8 mouse cellular contexts compared by ENCODE assay signal in the genomic region with DNA sequence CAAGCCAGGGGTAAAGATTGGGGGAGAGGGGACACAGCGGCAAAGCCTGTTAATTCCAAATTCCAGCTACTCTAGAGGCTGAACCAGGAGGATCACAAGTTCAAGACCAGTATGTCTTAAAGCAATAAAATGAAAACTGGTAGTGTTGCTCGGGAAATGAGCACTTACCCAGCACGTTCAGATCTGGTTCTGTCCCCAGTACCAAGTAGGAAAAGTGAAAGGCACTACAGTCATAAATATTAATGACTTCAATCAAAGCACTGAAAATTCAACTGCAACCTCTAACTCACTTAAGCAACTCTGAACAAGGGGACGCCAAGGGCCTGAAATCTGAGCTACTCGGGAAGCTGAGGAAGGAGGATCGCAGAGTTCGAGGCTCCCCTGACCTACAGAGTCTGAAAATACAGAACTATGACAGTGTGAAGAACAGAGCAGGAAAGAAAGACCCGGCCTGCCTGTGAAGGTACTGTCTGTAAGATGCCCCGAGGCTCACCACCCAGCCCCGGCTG. TPM values are rescaled to one million over a fixed set of nuclear protein-coding genes. Genes with fewer than 3 reads are reported as not detected.
A peak's percentile ranks its signal among the peaks of the same experiment; 100 is the strongest.
DNase-seq lines count a peak whose midpoint lies in the region; ATAC-seq and TF ChIP-seq lines count a peak whose summit lies in the region.

No protein-coding gene starts in this region.

- H3K9me3 ChIP-seq in erythroblast, embryonic 14.5 days (ENCODE audit: control insufficient read depth, low read length) = no peaks in the 10 kb centered on the region
- H3K9me3 ChIP-seq in forebrain, embryonic 13.5 days (replicated peaks) = no peaks in the 10 kb centered on the region
- H3K9me3 ChIP-seq in liver, embryonic 13.5 days (replicated peaks) = no peaks in the 10 kb centered on the region

- no peaks in the 10 kb centered on the region for H3K36me3 ChIP-seq in erythroblast, embryonic 14.5 days (ENCODE audit: control insufficient read depth)
- no peaks in the 10 kb centered on the region for H3K36me3 ChIP-seq in C2C12 (ENCODE audit: control insufficient read depth, insufficient read depth)
- H3K36me3 ChIP-seq in forebrain, embryonic 13.5 days (ENCODE audit: poor library complexity, severe bottlenecking) = no peaks in the 10 kb centered on the region
- H3K36me3 ChIP-seq in liver, embryonic 13.5 days = no peaks in the 10 kb centered on the region

- intact Hi-C loops in left cerebral cortex, postnatal 25 days (cut with DNase I) = loop anchor here (2.0 kb wide), 2 partner anchors 32 to 62 kb away; partner anchors contain the start of genes Jakmip3, Mapk1ip1 and Ppp2r2d

- WGBS in forebrain, embryonic 13.5 days = 4% methylated on average over 10 of the region's 10 CpGs
- 6% methylated on average over 10 of the region's 10 CpGs for WGBS in liver, embryonic 13.5 days (ENCODE audit: insufficient replicate concordance)

- peak overlapping the region; percentile 85 for H3K4me2 ChIP-seq in forebrain, embryonic 13.5 days
- peak overlapping the region; percentile 92 for H3K4me2 ChIP-seq in liver, embryonic 13.5 days

- H3ac ChIP-seq in C2C12 (ENCODE audit: control insufficient read depth, insufficient read length, low read depth) = peak overlapping the region; percentile 71

- H3K79me2 ChIP-seq in C2C12 (ENCODE audit: control insufficient read depth, insufficient read depth) = no peaks in the 10 kb centered on the region

- H3K4me1 ChIP-seq in erythroblast, embryonic 14.5 days (ENCODE audit: control insufficient read depth) = peaks cover 52% of the 10 kb centered on the region
- peaks cover 26% of the 10 kb centered on the region for H3K4me1 ChIP-seq in forebrain, embryonic 13.5 days
- H3K4me1 ChIP-seq in liver, embryonic 13.5 days (replicated peaks) = peaks cover 59% of the 10 kb centered on the region

- H3K27ac ChIP-seq in forebrain, embryonic 13.5 days = no peak overlapping the region
- peak overlapping the region; percentile 76 for H3K27ac ChIP-seq in liver, embryonic 13.5 days

- H3K9ac ChIP-seq in forebrain, embryonic 13.5 days = peak overlapping the region; percentile 80
- peak overlapping the region; percentile 86 for H3K9ac ChIP-seq in liver, embryonic 13.5 days

- no peaks in the 10 kb centered on the region for H3K27me3 ChIP-seq in erythroblast, embryonic 14.5 days (ENCODE audit: control insufficient read depth)
- H3K27me3 ChIP-seq in C2C12 (ENCODE audit: control insufficient read depth, insufficient read depth, insufficient read length) = no peaks in the 10 kb centered on the region
- H3K27me3 ChIP-seq in forebrain, embryonic 13.5 days = 0 out of 2 replicates have a peak, but pooled peaks cover 5% of the 10 kb centered on the region
- H3K27me3 ChIP-seq in liver, embryonic 13.5 days = no peaks in the 10 kb centered on the region

- ATAC-seq in erythroblast, adult 5-6 weeks (replicated peaks; ENCODE audit: low FRiP score, poor library complexity, severe bottlenecking) = no peak
- no peak for ATAC-seq in forebrain, embryonic 13.5 days
- no peak for ATAC-seq in liver, embryonic 13.5 days (ENCODE audit: low read depth)
- no peak for ATAC-seq in inflammation-experienced regulatory T-cells, adult 6 months

- peaks cover 2% of the 10 kb centered on the region for H3K79me3 ChIP-seq in C2C12 (ENCODE audit: low read depth)

- TF ChIP-seq CTCF in C2C12 (IDR thresholded peaks at IDR 0.05; ENCODE audit: control insufficient read depth, insufficient read depth, insufficient read length) = no peak

- no peak for DNase-seq in liver, embryonic 13.5 days
- no peak for DNase-seq in adrenal gland, postnatal 4 days (ENCODE audit: low spot score in 2 of 2)
- no peak for DNase-seq in left cerebral cortex, postnatal 25 days (ENCODE audit: low spot score in 2 of 2)

- peak overlapping the region; percentile 81 for H3K4me3 ChIP-seq in erythroblast, embryonic 14.5 days (replicated peaks)
- peak overlapping the region; percentile 30 for H3K4me3 ChIP-seq in C2C12 (ENCODE audit: insufficient read depth, poor library complexity, severe bottlenecking)
- peak overlapping the region; percentile 75 for H3K4me3 ChIP-seq in forebrain, embryonic 13.5 days
- peak overlapping the region; percentile 77 for H3K4me3 ChIP-seq in liver, embryonic 13.5 days (replicated peaks)

TF ChIP-seq in C2C12, 6 proteins besides CTCF, POLR2A, EP300 and RAD21:
- TF ChIP-seq MAX (IDR thresholded peaks at IDR 0.05) = no peak
- TF ChIP-seq CEBPB (IDR thresholded peaks at IDR 0.05; ENCODE audit: low read depth) = no peak
- TF ChIP-seq MYOG (IDR thresholded peaks at IDR 0.05; ENCODE audit: control insufficient read depth, extremely low read depth, insufficient read length) = no peak
- no peak for TF ChIP-seq FOSL1 (IDR thresholded peaks at IDR 0.05; ENCODE audit: insufficient read depth, low read length, poor library complexity, severe bottlenecking)
- TF ChIP-seq USF1 (IDR thresholded peaks at IDR 0.05; ENCODE audit: low read depth) = no peak
- TF ChIP-seq MYOD1 (IDR thresholded peaks at IDR 0.05; ENCODE audit: control insufficient read depth, insufficient read length, low read depth) = no peak

RNA-seq across cellular contexts. Expression of gene Bnip3, which starts 0.5 kb away (rescaled TPM):
- polyA plus RNA-seq in erythroblast, embryonic 14.5 days (2012) = 0.84 and 0.94 TPM in 2 replicates
- 3.1 and 7.1 TPM in 2 replicates for total RNA-seq in erythroblast, adult 5-6 weeks (2015; ENCODE audit: low replicate concordance)
- total RNA-seq in erythroblast, adult 5-6 weeks (2017; ENCODE audit: low replicate concordance) = 5.7 and 12.5 TPM in 2 replicates
- 7.1 TPM for polyA plus RNA-seq in C2C12 (2012; fragmentation: generic; extraction: Trizol)
- polyA plus RNA-seq in forebrain, embryonic 13.5 days (2015; fragmentation: Nextera tagmentation; extraction: Ambion mirVana) = 58.1 and 61.1 TPM in 2 replicates
- 51.3 and 56.6 TPM in 2 replicates for polyA plus RNA-seq in liver, embryonic 13.5 days (2015; fragmentation: Nextera tagmentation; extraction: Ambion mirVana)
- total RNA-seq in adrenal gland, postnatal 4 days (2021) = 100 to 1,000 TPM; 124 to 135 TPM
- total RNA-seq in left cerebral cortex, postnatal 25 days (2021) = 100 to 1,000 TPM; 132 to 139 TPM
- polyA plus RNA-seq in inflammation-experienced regulatory T-cells, adult 6 months (2017; shearing (Covaris generic)) = 10 to 100 TPM in 2 of 3 experiments, 1 to 10 TPM in 1; 3.2 to 17.6 (median 14.4) TPM

RNA-seq across cellular contexts. Expression of gene Jakmip3, which starts 31.7 kb away (rescaled TPM):
- not detected in 2 replicates for polyA plus RNA-seq in erythroblast, embryonic 14.5 days (2012)
- not detected in 2 replicates for total RNA-seq in erythroblast, adult 5-6 weeks (2015; ENCODE audit: low replicate concordance)
- total RNA-seq in erythroblast, adult 5-6 weeks (2017; ENCODE audit: low replicate concordance) = not detected in 2 replicates
- not detected for polyA plus RNA-seq in C2C12 (2012; fragmentation: generic; extraction: Trizol)
- 0.41 and 1.0 TPM in 2 replicates for polyA plus RNA-seq in forebrain, embryonic 13.5 days (2015; fragmentation: Nextera tagmentation; extraction: Ambion mirVana)
- polyA plus RNA-seq in liver, embryonic 13.5 days (2015; fragmentation: Nextera tagmentation; extraction: Ambion mirVana) = 0.03 TPM in 1 of 2 replicates, not detected in the other
- 1 to 10 TPM; 3.5 to 5.0 TPM for total RNA-seq in adrenal gland, postnatal 4 days (2021)
- total RNA-seq in left cerebral cortex, postnatal 25 days (2021) = 10 to 100 TPM; 43.0 to 52.4 TPM
- polyA plus RNA-seq in inflammation-experienced regulatory T-cells, adult 6 months (2017; shearing (Covaris generic)) = under 1 TPM in 2 of 3 experiments, not detected in 1; 0.09 to 0.33 TPM

Comparison
In these comparisons a context has a peak if more than half of its experiments do, and no peak if none do; other contexts are left out.
1. H3K4me3 ChIP-seq: peak in every context shown above with its lines; median percentile 81 in erythroblast, embryonic 14.5 days; 77 in liver, embryonic 13.5 days; 75 in forebrain, embryonic 13.5 days; 30 in C2C12.